Mouse (Mus musculus) layer of hippocampus, postnatal 10 days (tissue): ENCODE measurements around the gene Gm28576. TPM values are rescaled to one million over a fixed set of nuclear protein-coding genes. Genes with fewer than 3 reads are reported as not detected.
"Not testable (repeated sequence)": the region's sequence is repeated elsewhere in the genome, so short reads cannot be mapped to it uniquely, and the experiment has no call there.

Experiments used
- DNase-seq, 2 experiments: peaks; one replicate each; pipeline ENCODE4 v3.0.0; 2021; ENCODE audit warnings: low spot score in 2 of 2
- long read RNA-seq: library from polyadenylated mRNA; stranded (forward); transcript quantifications from one replicate; pipeline ENCODE4 v2.0.0, GENCODE M21; 2023
- total RNA-seq, 2 experiments: library from RNA; stranded (reverse); gene quantifications; 2 replicates each; pipeline ENCODE4 v1.2.3; 2021

Gm28576 gene
- total RNA-seq, result not detected
- long read RNA-seq, result 0 reads

GRCm38 (mm10) chrY:7722641-7723040, at the start of gene Gm28576:
Gm28576 (plus strand) TSS chrY:7722941.
- not testable (repeated sequence) for DNase-seq

Other genes with a start within 250 kb of the Gm28576 start
- under 1 TPM; 0.09 to 0.14 TPM for gene Gm20826, start 84.5 kb upstream of the Gm28576 start, total RNA-seq